Mouse (Mus musculus): ENCODE measurements around the gene Rab13.
A peak's percentile ranks its signal among the peaks of the same experiment; 100 is the strongest.
"Not testable (repeated sequence)": the region's sequence is repeated elsewhere in the genome, so short reads cannot be mapped to it uniquely, and the experiment has no call there.

Gene Rab13

GRCm38 (mm10) chr3:90224331-90224730 is 10.8 kb downstream of the Rab13 start:
- no peak for DNase-seq (ENCODE audit: low spot score)

DNA sequence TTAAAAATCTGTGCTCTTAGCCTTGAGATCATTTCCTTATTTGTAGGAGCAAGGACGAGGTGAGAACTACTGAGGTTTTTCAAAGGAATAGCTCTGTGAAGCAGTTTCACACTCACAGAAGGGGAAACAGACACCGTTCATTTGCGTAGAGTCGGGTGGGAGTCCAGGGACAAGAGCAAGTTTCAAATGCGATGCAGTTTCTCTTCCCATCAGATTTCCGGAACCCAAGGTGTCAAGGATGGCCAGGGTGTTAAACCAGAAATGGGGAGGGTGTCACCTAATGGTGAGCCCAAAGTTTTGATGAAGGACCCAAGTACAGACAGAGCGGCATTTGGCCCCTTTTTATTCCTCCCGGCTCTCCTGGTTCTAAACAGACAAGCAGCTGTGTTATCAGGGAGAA is 17.6 kb downstream of the Rab13 start:
- no peak for DNase-seq (ENCODE audit: low spot score)

DNA sequence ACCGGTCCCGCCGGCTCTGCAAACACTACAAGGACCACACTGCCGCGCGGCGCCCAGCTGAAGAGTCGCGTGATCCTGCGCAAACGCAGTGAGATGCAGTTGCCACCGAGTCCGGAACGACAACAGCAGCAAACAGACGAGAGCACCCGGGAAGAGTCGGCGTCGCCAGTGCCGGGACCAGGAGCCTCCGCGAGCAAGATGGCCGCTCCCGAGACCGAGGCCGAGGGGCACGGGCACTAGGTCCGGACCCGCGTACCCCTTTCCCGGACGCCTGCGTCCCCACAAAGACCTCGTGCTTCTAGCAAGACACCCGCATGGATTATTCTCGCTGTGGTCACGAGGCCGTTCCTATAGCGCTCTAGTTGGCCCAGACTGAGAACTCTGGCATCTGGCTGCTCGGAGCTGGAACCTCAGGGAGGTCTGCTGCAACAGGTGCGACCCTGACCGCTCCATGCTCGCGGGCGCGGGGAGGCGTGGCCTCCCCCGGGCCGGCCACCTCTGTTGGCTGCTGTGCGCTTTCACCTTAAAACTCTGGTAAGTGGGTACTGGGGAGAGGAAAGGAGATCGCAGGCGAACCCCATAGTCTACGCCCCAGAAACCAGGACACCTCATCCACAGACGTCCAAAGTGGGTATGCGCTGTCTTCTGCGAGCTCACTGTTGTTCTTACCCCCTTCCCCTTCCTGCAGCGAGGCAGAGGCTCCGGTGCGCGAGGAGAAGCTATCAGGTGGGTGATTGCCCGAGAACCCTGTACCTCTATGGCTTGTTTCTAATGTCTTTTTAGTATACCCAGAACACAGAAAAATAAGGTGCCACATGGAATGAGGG is 18.2 kb downstream of the Rab13 start, which contains the start of gene Jtb:
Jtb (plus strand) TSS at position 91 of the 827 bp plus-strand sequence.
- peak; percentile 93 for DNase-seq (ENCODE audit: low spot score)

DNA sequence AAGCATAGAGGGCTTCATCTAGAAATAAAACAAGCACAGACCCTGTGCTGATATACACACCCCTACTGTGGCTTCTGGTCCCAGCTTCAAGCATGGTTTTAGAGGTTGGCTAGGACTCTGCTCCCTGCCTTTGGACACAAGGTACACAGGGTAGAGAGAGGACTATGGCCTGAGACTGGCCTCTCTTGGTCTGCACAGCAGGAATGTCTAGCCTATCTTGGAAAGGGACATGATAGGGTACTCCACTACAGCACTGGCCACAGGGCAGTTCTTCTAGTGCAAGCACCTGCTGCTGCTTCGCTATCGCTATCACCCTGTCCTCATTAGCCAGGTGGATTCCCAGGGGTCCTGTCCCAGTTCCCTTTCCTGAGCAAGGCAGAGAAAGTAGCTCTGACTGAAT is 27.8 kb downstream of the Rab13 start:
- DNase-seq (ENCODE audit: low spot score) = no peak

GRCm38 (mm10) chr3:90241669-90242358 is 28.3 kb downstream of the Rab13 start:
- no peak for DNase-seq (ENCODE audit: low spot score)

DNA sequence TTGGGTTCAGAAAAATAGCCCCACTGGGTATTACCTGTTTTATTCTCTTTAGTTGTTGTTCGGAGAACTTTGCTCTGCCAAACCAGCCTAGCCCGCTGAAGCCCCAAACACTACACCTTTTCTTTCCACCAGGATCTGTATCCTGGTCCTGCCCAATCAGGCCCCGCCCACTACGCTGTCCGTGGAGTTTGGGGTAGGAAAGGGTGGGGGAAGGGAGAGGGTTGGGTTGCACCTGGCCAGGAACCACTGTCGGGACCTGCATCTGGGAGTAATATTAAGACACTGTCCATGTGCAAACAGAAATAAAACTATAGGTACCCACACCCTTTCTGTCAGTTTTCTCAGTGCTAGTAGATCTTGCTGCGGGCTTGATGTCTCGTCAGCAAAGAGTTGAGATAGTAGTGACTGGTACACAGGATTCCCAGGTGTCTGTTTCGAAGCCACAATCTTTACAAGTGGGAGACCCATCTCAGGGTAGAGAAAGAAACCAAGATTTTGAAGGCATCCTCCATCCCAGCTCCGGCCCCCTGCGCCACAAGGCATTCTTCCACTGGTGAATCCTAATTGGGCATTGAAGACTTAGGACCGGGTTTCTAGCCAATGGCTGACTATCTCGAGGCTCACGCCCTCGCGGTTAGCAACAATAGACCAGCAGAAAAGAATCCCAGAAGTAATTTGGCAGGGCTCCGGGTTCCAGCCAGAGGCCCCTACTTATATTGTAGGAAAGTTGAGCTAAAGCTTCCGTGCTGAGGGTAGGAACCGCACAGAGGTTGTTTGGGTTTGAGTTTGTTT is 29.7 kb downstream of the Rab13 start, which contains the start of gene Creb3l4:
Creb3l4 (minus strand) TSS at position 529 of the 792 bp plus-strand sequence.
- DNase-seq (ENCODE audit: low spot score) = no peak

DNA sequence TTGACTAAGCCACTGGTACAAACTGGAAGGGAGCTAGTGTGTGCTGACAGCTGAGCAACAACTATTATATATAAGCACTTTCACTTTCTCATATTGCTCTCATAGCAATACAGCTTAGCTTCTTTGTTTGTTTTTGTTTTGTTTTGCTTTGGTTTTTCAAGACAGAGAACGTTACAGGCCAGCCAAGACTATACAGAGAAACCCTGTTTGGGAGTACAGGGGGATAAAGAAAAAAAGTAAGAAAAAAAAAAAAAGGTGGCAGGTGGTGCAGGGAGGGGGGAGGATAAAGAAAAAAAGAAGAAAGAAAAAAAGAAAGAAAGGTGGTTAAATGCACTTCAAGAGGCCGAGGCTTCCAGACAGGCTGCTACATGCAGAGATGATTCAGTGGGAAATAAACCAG is 31.9 kb downstream of the Rab13 start:
- DNase-seq (ENCODE audit: low spot score) = no peak

DNA sequence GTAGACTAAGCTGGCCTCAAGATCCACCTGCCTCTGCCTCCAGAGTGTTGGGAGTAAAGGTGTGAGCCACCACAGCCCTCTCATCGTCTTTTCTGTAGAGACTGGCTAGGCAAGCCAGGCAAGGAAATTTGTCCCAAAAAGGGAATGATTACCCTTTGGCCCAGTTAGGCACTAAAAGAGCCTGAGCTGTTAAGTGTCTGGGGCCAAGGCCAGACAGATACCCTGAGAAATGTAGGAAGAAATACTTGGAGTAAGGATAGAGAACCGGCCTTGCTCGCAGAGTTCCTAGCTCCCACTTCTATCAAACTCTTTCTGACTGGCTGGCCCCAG is 34.1 kb downstream of the Rab13 start:
- no peak for DNase-seq (ENCODE audit: low spot score)

DNA sequence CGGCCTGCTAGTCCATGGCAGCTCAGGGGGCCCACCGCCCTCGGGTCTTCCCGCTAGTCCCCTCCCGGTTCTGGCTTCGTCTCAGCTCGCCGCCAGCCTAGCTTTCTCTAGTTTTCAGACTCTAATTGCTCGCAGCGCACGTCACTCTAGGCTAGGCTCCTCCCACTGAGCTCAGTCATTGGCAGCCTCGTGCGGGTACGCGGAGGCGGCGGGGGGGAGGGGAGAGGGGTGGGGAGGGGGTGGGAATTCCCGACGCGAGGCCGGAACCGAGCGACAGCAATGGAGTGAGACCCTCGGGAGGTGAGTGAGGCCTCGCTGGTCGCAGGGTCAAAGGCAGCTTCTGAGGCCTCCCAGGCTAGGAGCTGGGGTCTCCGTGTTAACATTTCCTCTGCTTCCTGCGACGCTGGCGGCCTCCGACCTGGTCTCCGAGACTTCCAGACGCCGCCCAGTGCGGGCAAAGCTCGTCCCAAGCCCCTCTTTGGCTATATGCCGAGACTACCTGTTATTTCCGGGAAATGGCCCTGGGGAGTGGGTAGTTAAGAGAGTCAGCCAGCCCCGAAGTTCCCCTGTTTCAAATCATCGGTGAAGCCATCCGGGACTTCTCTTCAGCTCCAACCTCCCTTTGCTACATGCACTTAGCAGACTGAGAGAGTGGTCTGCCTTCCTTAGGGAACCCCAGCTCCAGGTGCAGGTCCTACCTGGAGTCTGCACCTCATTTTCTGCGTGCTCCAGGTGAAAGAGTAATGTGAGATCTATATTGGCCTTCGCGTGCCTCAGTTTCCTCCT is 34.7 kb downstream of the Rab13 start, which contains the start of gene Slc39a1:
Slc39a1 (plus strand) TSS at position 213 of the 786 bp plus-strand sequence.
- DNase-seq (ENCODE audit: low spot score) = peak; percentile 93

DNA sequence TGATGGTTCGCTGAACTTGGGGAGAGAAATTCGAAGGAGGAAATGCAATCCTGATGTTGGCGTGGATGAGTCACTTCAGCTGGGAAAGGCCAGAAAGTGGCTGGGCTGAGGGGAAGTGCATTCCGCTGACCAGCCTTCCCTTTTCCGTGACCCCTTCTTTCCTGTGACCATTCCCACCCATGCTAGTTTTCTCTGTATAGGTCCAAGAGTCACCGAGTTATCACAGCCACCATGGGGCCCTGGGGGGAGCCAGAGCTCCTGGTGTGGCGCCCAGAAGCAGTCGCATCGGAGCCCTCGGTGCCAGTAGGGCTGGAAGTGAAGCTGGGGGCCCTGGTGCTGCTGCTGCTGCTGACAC is 35.2 kb downstream of the Rab13 start:
- DNase-seq (ENCODE audit: low spot score) = no peak

GRCm38 (mm10) chr3:90250791-90251190 is 37.3 kb downstream of the Rab13 start:
- no peak for DNase-seq (ENCODE audit: low spot score)

DNA sequence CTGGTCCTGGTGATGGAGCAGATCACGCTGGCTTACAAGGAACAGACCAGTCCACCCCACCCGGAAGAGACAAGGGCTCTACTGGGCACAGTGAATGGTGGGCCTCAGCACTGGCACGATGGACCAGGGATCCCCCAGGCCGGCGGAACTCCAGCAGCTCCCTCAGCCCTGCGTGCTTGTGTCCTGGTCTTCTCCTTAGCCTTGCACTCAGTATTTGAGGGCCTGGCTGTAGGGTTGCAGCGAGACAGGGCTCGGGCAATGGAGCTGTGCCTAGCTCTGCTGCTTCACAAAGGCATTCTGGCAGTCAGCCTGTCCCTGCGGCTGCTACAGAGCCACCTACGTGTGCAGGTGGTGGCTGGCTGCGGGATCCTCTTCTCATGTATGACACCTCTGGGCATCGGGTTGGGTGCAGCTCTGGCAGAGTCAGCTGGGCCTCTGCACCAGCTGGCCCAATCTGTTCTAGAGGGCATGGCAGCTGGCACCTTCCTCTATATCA is 38.3 kb downstream of the Rab13 start:
- not testable (repeated sequence) for DNase-seq (ENCODE audit: low spot score)

DNA sequence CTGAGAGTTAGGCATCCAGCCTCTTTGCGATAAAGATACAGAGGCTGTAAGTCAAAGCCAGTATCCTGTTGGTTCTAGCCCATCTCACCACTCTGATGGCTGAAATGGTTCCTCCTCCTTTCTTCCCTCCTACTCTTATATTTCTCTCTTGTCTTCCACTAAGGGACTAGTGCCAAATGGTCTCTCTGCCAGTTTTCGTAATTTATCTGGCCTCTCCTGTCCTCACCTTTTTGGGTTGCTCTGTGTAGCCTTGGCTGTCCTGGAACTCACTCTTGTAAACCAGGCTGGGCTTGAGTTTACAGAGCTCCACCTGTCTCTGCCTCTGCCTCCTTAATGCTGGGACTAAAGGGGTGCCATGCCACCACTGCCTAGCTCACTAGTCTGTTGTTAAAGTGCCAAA is 39.2 kb downstream of the Rab13 start:
- not testable (repeated sequence) for DNase-seq (ENCODE audit: low spot score)

DNA sequence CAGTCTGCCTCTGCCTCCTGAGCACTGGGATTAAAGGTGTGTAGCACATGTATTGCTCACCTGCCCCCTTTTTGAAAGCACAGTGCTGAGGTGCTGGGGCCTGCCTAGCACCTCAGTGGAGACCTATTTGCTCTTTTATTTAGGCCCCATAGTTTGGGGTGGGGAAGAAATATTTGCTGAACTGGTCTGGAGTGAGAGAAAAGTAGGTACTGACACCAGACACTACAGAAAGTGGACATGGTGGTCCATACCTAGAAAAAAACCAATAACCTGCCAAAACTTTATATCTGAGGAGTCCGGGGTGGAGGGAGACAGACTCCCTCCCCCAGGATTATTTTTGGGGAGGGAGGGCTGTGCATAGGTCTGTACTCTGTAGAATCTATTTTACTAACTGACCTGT is 39.7 kb downstream of the Rab13 start:
- DNase-seq (ENCODE audit: low spot score) = not testable (repeated sequence)

DNA sequence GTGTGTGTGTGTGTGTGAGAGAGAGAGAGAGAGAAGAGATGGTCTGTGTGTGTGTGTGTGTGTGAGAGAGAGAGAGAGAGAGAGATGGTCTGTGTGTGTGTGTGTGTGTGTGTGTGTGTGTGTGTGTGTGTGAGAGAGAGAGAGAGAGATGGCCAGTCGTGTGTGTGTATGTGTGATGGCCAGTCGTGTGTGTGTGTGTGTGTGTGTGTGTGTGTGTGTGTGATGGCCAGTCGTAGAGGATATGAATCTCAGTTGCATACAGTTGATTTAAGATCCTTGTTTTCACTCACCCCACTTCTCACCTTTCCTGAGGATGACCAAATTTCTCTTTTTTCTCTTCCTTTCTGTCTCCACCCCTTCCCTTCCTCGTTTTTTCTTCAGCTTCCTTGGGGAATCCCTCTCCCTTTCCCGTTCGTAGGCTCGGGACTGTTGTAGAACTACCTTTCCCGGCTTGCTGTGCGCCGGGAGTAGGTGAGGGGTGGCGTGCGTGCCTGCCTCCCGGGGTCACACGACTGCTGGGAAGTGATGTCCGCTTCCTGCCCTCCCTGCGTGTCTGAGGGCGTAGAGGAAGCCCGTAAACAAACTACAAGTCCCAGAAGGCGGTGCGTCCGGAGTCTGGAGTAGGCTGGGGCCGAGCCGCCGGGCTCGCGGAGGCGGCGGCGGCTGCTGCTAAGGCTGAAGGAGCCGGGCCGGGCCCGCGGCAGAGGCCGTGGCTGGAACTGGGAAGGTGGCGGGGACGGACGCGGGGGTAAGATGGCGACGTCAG is 40.3 kb downstream of the Rab13 start, which contains the start of gene Crtc2:
Crtc2 (plus strand) TSS at position 511 of the 766 bp plus-strand sequence.
- DNase-seq (ENCODE audit: low spot score) = peak; percentile 97

DNA sequence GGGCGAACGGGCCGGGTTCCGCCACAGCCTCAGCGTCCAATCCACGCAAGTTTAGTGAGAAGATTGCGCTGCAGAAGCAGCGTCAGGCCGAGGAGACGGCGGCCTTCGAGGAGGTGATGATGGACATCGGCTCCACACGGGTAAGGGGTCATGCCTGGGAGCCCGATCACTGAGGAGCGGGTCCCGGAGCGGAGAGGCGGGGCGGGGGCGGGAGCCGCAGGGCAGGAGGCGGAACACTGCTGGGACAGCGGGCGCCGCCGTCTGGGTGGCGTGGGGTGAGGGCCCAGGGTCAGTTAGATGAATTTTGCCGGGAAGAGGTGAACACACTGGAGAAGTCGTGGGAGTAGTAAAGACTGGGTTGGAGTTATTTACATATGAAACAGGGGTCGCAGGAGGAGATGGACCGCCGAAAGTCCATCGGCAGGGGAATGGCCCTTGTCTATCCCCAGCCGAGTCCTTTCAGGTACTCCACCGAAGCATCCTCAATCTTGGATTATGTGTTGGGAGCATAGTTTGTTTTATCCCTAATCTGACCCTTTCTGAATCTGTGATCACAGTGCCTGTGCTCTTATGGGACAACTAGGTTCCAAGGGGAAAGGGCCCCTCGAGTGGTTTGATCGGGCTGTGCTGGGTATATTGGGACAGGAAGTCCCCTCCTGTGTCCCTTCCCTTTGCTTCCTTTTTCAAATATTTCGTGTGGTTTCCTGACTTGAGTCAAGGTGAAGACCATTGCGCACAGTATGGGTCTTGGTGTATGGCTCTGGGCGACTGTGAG is 41.1 kb downstream of the Rab13 start:
- DNase-seq (ENCODE audit: low spot score) = no peak

GRCm38 (mm10) chr3:90255194-90255565 is 41.7 kb downstream of the Rab13 start:
- DNase-seq (ENCODE audit: low spot score) = no peak

- DNase-seq (ENCODE audit: low spot score) = no peak
These were observed 42.4 kb downstream of the Rab13 start for GRCm38 (mm10) chr3:90255784-90256353.

GRCm38 (mm10) chr3:90256731-90257530 is 43.4 kb downstream of the Rab13 start:
- no peak for DNase-seq (ENCODE audit: low spot score)
